Mouse (Mus musculus): Measurements from ENCODE around the gene Hmgn1. TPM values are rescaled to one million over a fixed set of nuclear protein-coding genes. Genes with fewer than 3 reads are reported as not detected.
A peak's percentile ranks its signal among the peaks of the same experiment; 100 is the strongest.

The Hmgn1 gene
- total RNA-seq, 2 experiments from 2014 or later, result 45.2 to 52.8 TPM

GRCm38 (mm10) chr16:96081331-96081730 lies 46.2 kb downstream of the Hmgn1 start:
- intact Hi-C loops (cut with DNase I), result no loop called here
- peak; percentile 93 for DNase-seq

GRCm38 (mm10) chr16:96080524-96080923 lies 47.0 kb downstream of the Hmgn1 start:
- intact Hi-C loops (cut with DNase I), result no loop called here
- no peak for DNase-seq

Other genes starting within 250 kb of the Hmgn1 start
- 10 to 100 TPM; 26.3 TPM for gene Psmg1, start 136.8 kb downstream of the Hmgn1 start, total RNA-seq (2021)
- gene Brwd1, start 45.2 kb downstream of the Hmgn1 start, total RNA-seq (2021), result 10 to 100 TPM; 74.1 to 89.9 TPM
- gene Wrb, start 17.7 kb upstream of the Hmgn1 start, total RNA-seq (2021), result 10 to 100 TPM; 14.3 to 15.5 TPM
- under 1 TPM; 0.38 to 0.53 TPM for gene Lca5l, start 64.5 kb upstream of the Hmgn1 start, total RNA-seq (2021)
- gene Sh3bgr, start 72.7 kb upstream of the Hmgn1 start, total RNA-seq (2021), result 100 to 1,000 TPM; 335 to 411 TPM
- not detected for gene B3galt5, start 108.1 kb upstream of the Hmgn1 start, total RNA-seq (2021)